Mouse (Mus musculus): Measurements from ENCODE around the gene Fsip1. TPM values are rescaled to one million over a fixed set of nuclear protein-coding genes. Genes with fewer than 3 reads are reported as not detected.

The Fsip1 gene
- total and polyA plus RNA-seq, 3 experiments: 0.17 to 0.49 (median 0.47) TPM

DNA sequence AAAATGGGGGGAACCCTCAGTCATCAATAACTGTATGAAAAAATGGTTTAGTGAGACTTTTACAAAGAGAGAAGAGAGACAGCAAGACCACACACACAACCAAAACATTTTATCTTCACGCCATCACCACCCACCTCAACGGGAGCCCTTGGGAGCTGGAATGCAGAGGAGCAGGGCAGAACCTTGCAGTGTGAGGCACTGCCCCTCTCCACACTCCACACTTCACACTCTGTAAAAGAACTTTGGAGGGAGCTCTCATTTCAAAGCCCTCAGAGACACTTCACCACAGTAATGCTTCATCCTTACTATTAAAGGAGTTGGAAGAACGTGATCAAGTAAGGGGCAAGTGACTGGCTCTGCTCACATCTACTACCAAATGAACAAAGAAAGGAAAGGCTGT is 26.2 kb downstream of the Fsip1 start:
- Histone ChIP-seq H3K27ac (ENCODE audit: insufficient read depth, low read depth) (no peak overlapping the region), H3K79me2 (replicated peaks; ENCODE audit: control insufficient read depth, extremely low read depth, insufficient read depth, poor library complexity, severe bottlenecking) (no peaks in the 10 kb centered on the region), H3K9ac (ENCODE audit: insufficient read depth, low read depth) (no peak overlapping the region), H3K4me3 (replicated peaks in 1 of 3; ENCODE audit: low read depth in 2 of 3, low read length in 2 of 3, poor library complexity in 1 of 3) (no peak overlapping the region), H3K4me2 (ENCODE audit: insufficient read depth, low read depth, poor library complexity, severe bottlenecking) (no peak overlapping the region), H3K4me1 (ENCODE audit: control insufficient read depth in 1 of 2, insufficient read depth in 2 of 2) (no peaks in the 10 kb centered on the region; a peak in 1 of 4 replicates), H3K9me3 (replicated peaks; ENCODE audit: low read length) (no peaks in the 10 kb centered on the region), H3K36me3 (replicated peaks in 1 of 2; ENCODE audit: control insufficient read depth in 1 of 2, insufficient read depth in 1 of 2, low read length in 1 of 2) (no peaks in the 10 kb centered on the region), H3K27me3 (replicated peaks) (no peaks in the 10 kb centered on the region)
- TF ChIP-seq JUND (conservative IDR thresholded peaks at IDR 0.05; ENCODE audit: low read depth, low read length): no peak
- TF ChIP-seq ZMIZ1 (IDR thresholded peaks at IDR 0.05; ENCODE audit: low read depth, low read length): no peak
- no peak for TF ChIP-seq ETS1 (conservative IDR thresholded peaks at IDR 0.05; ENCODE audit: low read depth, low read length)
- TF ChIP-seq MEF2A (IDR thresholded peaks at IDR 0.05; ENCODE audit: borderline replicate concordance, low read depth, low read length): no peak
- TF ChIP-seq GABPA (IDR thresholded peaks at IDR 0.05; ENCODE audit: insufficient replicate concordance, low read depth, low read length): no peak
- no peak for TF ChIP-seq MYC (IDR thresholded peaks at IDR 0.05; ENCODE audit: low read depth, low read length)
- TF ChIP-seq RCOR1 (conservative IDR thresholded peaks at IDR 0.05; ENCODE audit: low read depth, low read length): no peak
- TF ChIP-seq EP300 (IDR thresholded peaks at IDR 0.05; ENCODE audit: low read length): no peak
- TF ChIP-seq POLR2AphosphoS2 (IDR thresholded peaks at IDR 0.05; ENCODE audit: low read depth, low read length): no peak
- no peak for TF ChIP-seq MAX (IDR thresholded peaks at IDR 0.05; ENCODE audit: low read length)
- TF ChIP-seq USF1 (IDR thresholded peaks at IDR 0.05; ENCODE audit: low read depth, low read length): no peak
- no peak for TF ChIP-seq HCFC1 (IDR thresholded peaks at IDR 0.05; ENCODE audit: low read depth, low read length)
- no peak for TF ChIP-seq JUN (IDR thresholded peaks at IDR 0.05; ENCODE audit: insufficient read depth, low read depth, low read length)
- TF ChIP-seq ZC3H11A (IDR thresholded peaks at IDR 0.05; ENCODE audit: low read depth, low read length): no peak
- no peak for TF ChIP-seq MXI1 (IDR thresholded peaks at IDR 0.05; ENCODE audit: low read depth, low read length)
- TF ChIP-seq NELFE (IDR thresholded peaks at IDR 0.05; ENCODE audit: low read depth, low read length): no peak
- TF ChIP-seq TBP (conservative IDR thresholded peaks at IDR 0.05; ENCODE audit: low read depth, low read length): no peak
- TF ChIP-seq CHD1 (IDR thresholded peaks at IDR 0.05; ENCODE audit: low read depth, low read length): no peak
- no peak for TF ChIP-seq NRF1 (IDR thresholded peaks at IDR 0.05; ENCODE audit: low read depth, low read length)
- TF ChIP-seq ELF1 (IDR thresholded peaks at IDR 0.05; ENCODE audit: low read depth, low read length): no peak
- no peak for DNase-seq (ENCODE audit: extremely low read depth)
- dilution Hi-C loops (cut with MboI; ENCODE audit: extremely low pct_ligation_motif_present, extremely low pct_unique_long_range_greater_than_20kb, low sequenced_read_pairs): no loop called here
- in situ Hi-C loops (cut with MboI; ENCODE audit: low pct_ligation_motif_present, low pct_unique_long_range_greater_than_20kb, low sequenced_read_pairs): loop anchor here (25.0 kb wide), 1 partner anchor 318 kb away; no protein-coding TSS in a partner anchor

DNA sequence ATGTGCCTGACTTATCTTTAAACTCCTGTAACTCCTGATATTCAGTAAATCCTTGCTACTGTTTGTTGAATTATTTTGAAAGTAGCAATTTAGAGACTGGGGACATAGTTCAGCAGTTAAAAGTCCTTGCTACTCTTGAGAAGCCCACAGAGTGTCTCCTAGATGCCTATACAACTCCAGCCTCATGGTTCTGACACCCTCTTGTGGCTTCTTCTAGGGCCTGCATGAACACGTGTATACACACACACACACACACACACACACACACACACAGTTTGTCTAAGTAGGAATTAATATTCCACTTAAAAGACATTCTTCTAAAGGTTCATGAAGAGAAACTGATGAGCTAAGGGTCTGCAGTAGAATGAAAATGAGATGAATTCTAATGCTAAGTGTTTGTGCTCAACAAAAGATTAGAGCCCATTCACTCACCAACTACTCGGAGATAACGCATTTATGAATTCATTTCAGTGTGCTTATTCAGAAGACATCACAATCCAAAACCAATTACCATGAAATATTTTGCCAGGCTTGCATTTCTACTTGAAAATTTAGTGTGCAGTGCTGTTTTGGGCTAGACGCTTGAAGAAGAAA is 28.2 kb downstream of the Fsip1 start:
- Histone ChIP-seq H3K79me2 (replicated peaks; ENCODE audit: control insufficient read depth, extremely low read depth, insufficient read depth, poor library complexity, severe bottlenecking) (no peaks in the 10 kb centered on the region), H3K36me3 (replicated peaks in 1 of 2; ENCODE audit: control insufficient read depth in 1 of 2, insufficient read depth in 1 of 2, low read length in 1 of 2) (no peaks in the 10 kb centered on the region), H3K9me3 (replicated peaks; ENCODE audit: low read length) (no peaks in the 10 kb centered on the region), H3K27me3 (replicated peaks) (no peaks in the 10 kb centered on the region), H3K4me3 (replicated peaks in 1 of 3; ENCODE audit: low read depth in 2 of 3, low read length in 2 of 3, poor library complexity in 1 of 3) (no peak overlapping the region), H3K4me2 (ENCODE audit: insufficient read depth, low read depth, poor library complexity, severe bottlenecking) (no peak overlapping the region), H3K27ac (ENCODE audit: insufficient read depth, low read depth) (no peak overlapping the region), H3K9ac (ENCODE audit: insufficient read depth, low read depth) (no peak overlapping the region), H3K4me1 (ENCODE audit: control insufficient read depth in 1 of 2, insufficient read depth in 2 of 2) (no peaks in the 10 kb centered on the region; a peak in 1 of 4 replicates)
- no peak for TF ChIP-seq NELFE (IDR thresholded peaks at IDR 0.05; ENCODE audit: low read depth, low read length)
- no peak for TF ChIP-seq TBP (conservative IDR thresholded peaks at IDR 0.05; ENCODE audit: low read depth, low read length)
- no peak for TF ChIP-seq JUN (IDR thresholded peaks at IDR 0.05; ENCODE audit: insufficient read depth, low read depth, low read length)
- no peak for TF ChIP-seq KAT2A (IDR thresholded peaks at IDR 0.05; ENCODE audit: insufficient replicate concordance, low read length)
- no peak for TF ChIP-seq MXI1 (IDR thresholded peaks at IDR 0.05; ENCODE audit: low read depth, low read length)
- 0 out of 4 replicates have a peak, but pooled peaks of 1 of the 2 experiments have one; percentile 2 for TF ChIP-seq CTCF (conservative IDR thresholded peaks at IDR 0.05 in 1 of 2, IDR thresholded peaks at IDR 0.05 in 1 of 2; ENCODE audit: low read depth in 2 of 2, low read length in 2 of 2)
- TF ChIP-seq RCOR1 (conservative IDR thresholded peaks at IDR 0.05; ENCODE audit: low read depth, low read length): no peak
- TF ChIP-seq CHD2 (IDR thresholded peaks at IDR 0.05; ENCODE audit: low read length): no peak
- dilution Hi-C loops (cut with MboI; ENCODE audit: extremely low pct_ligation_motif_present, extremely low pct_unique_long_range_greater_than_20kb, low sequenced_read_pairs): no loop called here
- DNase-seq (ENCODE audit: extremely low read depth): no peak
- in situ Hi-C loops (cut with MboI; ENCODE audit: low pct_ligation_motif_present, low pct_unique_long_range_greater_than_20kb, low sequenced_read_pairs): loop anchor here (25.0 kb wide), 1 partner anchor 316 kb away; no protein-coding TSS in a partner anchor

Measured in CH12.LX (cell line).